Mouse (Mus musculus): ENCODE measurements at regions not wholly inside any gene's neighbourhood (a gene's known extent, or its start where the extent isn't known, plus 50 kb on each side); places are given as distances from the start of the nearest gene placed in this dataset.

GRCm38 (mm10) chr1:77226546-77226945 is 288.3 kb downstream of the Epha4 start:
- WGBS: 70% methylated on average over 4 of the region's 4 CpGs
- H3K4me1 ChIP-seq (ENCODE audit: control insufficient read depth, insufficient read depth, low read length): no peaks in the 10 kb centered on the region
- TF ChIP-seq POLR2A (IDR thresholded peaks at IDR 0.05; ENCODE audit: insufficient read depth, low read depth, low read length): no peak
- TF ChIP-seq CTCF (IDR thresholded peaks at IDR 0.05; ENCODE audit: insufficient read depth, low read depth, low read length): no peak
- no peak overlapping the region for H3K27ac ChIP-seq (ENCODE audit: insufficient read depth, low read depth, low read length)
- H3K4me3 ChIP-seq (ENCODE audit: insufficient read depth, low read depth, low read length): no peak overlapping the region

GRCm38 (mm10) chr1:77226991-77227515 is 287.8 kb downstream of the Epha4 start:
- 38% methylated on average over 12 of the region's 12 CpGs for WGBS
- H3K4me3 ChIP-seq (ENCODE audit: insufficient read depth, low read depth, low read length): no peak overlapping the region
- no peak overlapping the region for H3K27ac ChIP-seq (ENCODE audit: insufficient read depth, low read depth, low read length)
- no peaks in the 10 kb centered on the region for H3K4me1 ChIP-seq (ENCODE audit: control insufficient read depth, insufficient read depth, low read length)
- TF ChIP-seq POLR2A (IDR thresholded peaks at IDR 0.05; ENCODE audit: insufficient read depth, low read depth, low read length) (no peak), CTCF (IDR thresholded peaks at IDR 0.05; ENCODE audit: insufficient read depth, low read depth, low read length) (no peak)

GRCm38 (mm10) chr1:77227800-77228199 is 287.1 kb downstream of the Epha4 start:
- 82% methylated on average over 6 of the region's 6 CpGs for WGBS
- no peak overlapping the region for H3K4me3 ChIP-seq (ENCODE audit: insufficient read depth, low read depth, low read length)
- no peak overlapping the region for H3K27ac ChIP-seq (ENCODE audit: insufficient read depth, low read depth, low read length)
- H3K4me1 ChIP-seq (ENCODE audit: control insufficient read depth, insufficient read depth, low read length): no peaks in the 10 kb centered on the region
- no peak for TF ChIP-seq CTCF (IDR thresholded peaks at IDR 0.05; ENCODE audit: insufficient read depth, low read depth, low read length)
- TF ChIP-seq POLR2A (IDR thresholded peaks at IDR 0.05; ENCODE audit: insufficient read depth, low read depth, low read length): no peak

- no peak for TF ChIP-seq POLR2A (IDR thresholded peaks at IDR 0.05; ENCODE audit: insufficient read depth, low read depth, low read length)
- no peak for TF ChIP-seq CTCF (IDR thresholded peaks at IDR 0.05; ENCODE audit: insufficient read depth, low read depth, low read length)
- H3K4me1 ChIP-seq (ENCODE audit: control insufficient read depth, insufficient read depth, low read length): no peaks in the 10 kb centered on the region
- no peak overlapping the region for H3K4me3 ChIP-seq (ENCODE audit: insufficient read depth, low read depth, low read length)
- H3K27ac ChIP-seq (ENCODE audit: insufficient read depth, low read depth, low read length): no peak overlapping the region
- 93% methylated on average over 4 of the region's 4 CpGs for WGBS
These were observed 285.3 kb downstream of the Epha4 start for GRCm38 (mm10) chr1:77229561-77229960.

- 91% methylated on average over 4 of the region's 4 CpGs for WGBS
- TF ChIP-seq CTCF (IDR thresholded peaks at IDR 0.05; ENCODE audit: insufficient read depth, low read depth, low read length) (no peak), POLR2A (IDR thresholded peaks at IDR 0.05; ENCODE audit: insufficient read depth, low read depth, low read length) (no peak)
- H3K4me3 ChIP-seq (ENCODE audit: insufficient read depth, low read depth, low read length): no peak overlapping the region
- H3K4me1 ChIP-seq (ENCODE audit: control insufficient read depth, insufficient read depth, low read length): no peaks in the 10 kb centered on the region
- H3K27ac ChIP-seq (ENCODE audit: insufficient read depth, low read depth, low read length): no peak overlapping the region
These were observed 281.9 kb downstream of the Epha4 start for GRCm38 (mm10) chr1:77233010-77233409.

- 72% methylated on average over 2 of the region's 2 CpGs for WGBS
- Histone ChIP-seq H3K4me1 (ENCODE audit: control insufficient read depth, insufficient read depth, low read length) (no peaks in the 10 kb centered on the region), H3K27ac (ENCODE audit: insufficient read depth, low read depth, low read length) (no peak overlapping the region), H3K4me3 (ENCODE audit: insufficient read depth, low read depth, low read length) (no peak overlapping the region)
- TF ChIP-seq CTCF (IDR thresholded peaks at IDR 0.05; ENCODE audit: insufficient read depth, low read depth, low read length) (no peak), POLR2A (IDR thresholded peaks at IDR 0.05; ENCODE audit: insufficient read depth, low read depth, low read length) (no peak)
These were observed 270.2 kb downstream of the Epha4 start for GRCm38 (mm10) chr1:77244642-77245041.

- no peak overlapping the region for H3K27ac ChIP-seq (ENCODE audit: insufficient read depth, low read depth, low read length)
- TF ChIP-seq CTCF (IDR thresholded peaks at IDR 0.05; ENCODE audit: insufficient read depth, low read depth, low read length) (no peak), POLR2A (IDR thresholded peaks at IDR 0.05; ENCODE audit: insufficient read depth, low read depth, low read length) (no peak)
- no peak overlapping the region for H3K4me3 ChIP-seq (ENCODE audit: insufficient read depth, low read depth, low read length)
- WGBS: 96% methylated on average over 3 of the region's 3 CpGs
- no peaks in the 10 kb centered on the region for H3K4me1 ChIP-seq (ENCODE audit: control insufficient read depth, insufficient read depth, low read length)
These were observed 268.8 kb downstream of the Epha4 start for GRCm38 (mm10) chr1:77246047-77246446.

GRCm38 (mm10) chr1:77254276-77254675 is 260.6 kb downstream of the Epha4 start:
- H3K4me1 ChIP-seq (ENCODE audit: control insufficient read depth, insufficient read depth, low read length): no peaks in the 10 kb centered on the region
- no peak overlapping the region for H3K4me3 ChIP-seq (ENCODE audit: insufficient read depth, low read depth, low read length)
- 83% methylated on average over 6 of the region's 6 CpGs for WGBS
- no peak overlapping the region for H3K27ac ChIP-seq (ENCODE audit: insufficient read depth, low read depth, low read length)
- TF ChIP-seq CTCF (IDR thresholded peaks at IDR 0.05; ENCODE audit: insufficient read depth, low read depth, low read length): no peak
- no peak for TF ChIP-seq POLR2A (IDR thresholded peaks at IDR 0.05; ENCODE audit: insufficient read depth, low read depth, low read length)

GRCm38 (mm10) chr1:77256115-77256842 is 258.6 kb downstream of the Epha4 start:
- Histone ChIP-seq H3K4me1 (ENCODE audit: control insufficient read depth, insufficient read depth, low read length) (no peaks in the 10 kb centered on the region), H3K27ac (ENCODE audit: insufficient read depth, low read depth, low read length) (no peak overlapping the region), H3K4me3 (ENCODE audit: insufficient read depth, low read depth, low read length) (no peak overlapping the region)
- no peak for TF ChIP-seq CTCF (IDR thresholded peaks at IDR 0.05; ENCODE audit: insufficient read depth, low read depth, low read length)
- no peak for TF ChIP-seq POLR2A (IDR thresholded peaks at IDR 0.05; ENCODE audit: insufficient read depth, low read depth, low read length)
- 34% methylated on average over 14 of the region's 14 CpGs for WGBS

All from olfactory bulb, adult 2 months (tissue).